Comparison of ENCODE assay signal across 8 mouse cellular contexts in the genomic region with DNA sequence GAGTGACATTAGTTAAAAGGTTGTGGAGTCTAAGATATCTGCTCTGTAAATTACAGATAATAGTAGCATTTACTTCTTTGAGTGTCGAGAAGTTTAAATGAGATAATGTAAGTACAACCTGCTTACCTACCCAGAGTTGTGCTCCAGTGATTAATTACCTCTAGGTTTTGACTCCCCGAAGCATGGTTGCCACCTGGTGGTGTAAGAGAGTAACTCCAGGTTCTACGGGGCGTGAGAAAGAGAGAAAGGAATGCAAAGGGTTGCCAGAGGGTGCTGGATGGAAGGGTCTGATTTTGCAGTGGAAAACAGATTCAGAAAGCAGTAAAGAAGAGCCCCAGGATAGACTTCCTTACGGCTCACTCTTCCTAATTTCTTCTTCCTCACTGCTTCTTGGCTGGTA.
A peak's percentile ranks its signal among the peaks of the same experiment; 100 is the strongest.
DNase-seq lines count a peak whose midpoint lies in the region; ATAC-seq and TF ChIP-seq lines count a peak whose summit lies in the region.

No protein-coding gene starts in this region.

- no peak overlapping the region for H3K27ac ChIP-seq in liver, adult 2 months (replicated peaks; ENCODE audit: insufficient read depth, low read depth, low read length)
- no peak overlapping the region for H3K27ac ChIP-seq in liver, embryonic 12.5 days

- no peak for ATAC-seq in liver, embryonic 12.5 days

- WGBS in liver, adult 2 months: 24% methylated on average over 5 of the region's 5 CpGs
- WGBS in liver, embryonic 12.5 days (ENCODE audit: insufficient replicate concordance): 28% methylated on average over 5 of the region's 5 CpGs

- H3K4me1 ChIP-seq in liver, adult 2 months (ENCODE audit: control insufficient read depth, insufficient read depth, low read length): no peaks in the 10 kb centered on the region
- no peaks in the 10 kb centered on the region for H3K4me1 ChIP-seq in liver, embryonic 12.5 days

- TF ChIP-seq POLR2A in liver, adult 2 months (IDR thresholded peaks at IDR 0.05; ENCODE audit: extremely low read depth, insufficient read depth, low read length): no peak

- peak; percentile 24; the same call in 1 of the 2 replicates for TF ChIP-seq CTCF in liver, adult 2 months (IDR thresholded peaks at IDR 0.05; ENCODE audit: low read depth, low read length)

- DNase-seq in adrenal gland, postnatal 10 days: peak; percentile 44
- DNase-seq in adrenal gland, postnatal 25 days: no peak
- DNase-seq in liver, adult 2 months (ENCODE audit: extremely low read depth, low read depth, low spot score): peak; percentile 17
- DNase-seq in adipocyte (ENCODE audit: low spot score): peak; percentile 14
- peak; percentile 51 to 62 for DNase-seq in frontal cortex, postnatal 36 days (ENCODE audit: low spot score in 2 of 2)
- peak; percentile 59 to 73 for DNase-seq in left cerebral cortex, postnatal 25 days (ENCODE audit: low spot score in 2 of 2)
- DNase-seq in thymus, postnatal 36 days: no peak

- no peak overlapping the region for H3K4me3 ChIP-seq in liver, adult 2 months (ENCODE audit: insufficient read depth, low read depth, low read length)
- H3K4me3 ChIP-seq in liver, embryonic 12.5 days: no peak overlapping the region

- H3K9me3 ChIP-seq in liver, embryonic 12.5 days (replicated peaks): no peaks in the 10 kb centered on the region

- no peaks in the 10 kb centered on the region for H3K27me3 ChIP-seq in liver, adult 2 months (ENCODE audit: control insufficient read depth, insufficient read depth, low read length)
- H3K27me3 ChIP-seq in liver, embryonic 12.5 days (replicated peaks): no peaks in the 10 kb centered on the region

- H3K9ac ChIP-seq in liver, adult 2 months (ENCODE audit: low read depth, low read length): no peak overlapping the region
- H3K9ac ChIP-seq in liver, embryonic 12.5 days: no peak overlapping the region

- no peaks in the 10 kb centered on the region for H3K79me2 ChIP-seq in liver, adult 2 months (ENCODE audit: control insufficient read depth, insufficient read depth, low read length)

- no peaks in the 10 kb centered on the region for H3K36me3 ChIP-seq in liver, adult 2 months (ENCODE audit: control insufficient read depth, insufficient read depth, low read length)
- no peaks in the 10 kb centered on the region for H3K36me3 ChIP-seq in liver, embryonic 12.5 days

- H3K4me2 ChIP-seq in liver, embryonic 12.5 days: no peak overlapping the region

- intact Hi-C loops in left cerebral cortex, postnatal 25 days (cut with DNase I): loop anchor here (1.0 to 5.0 kb wide), 4 partner anchors 78 to 401 kb away; partner anchors contain the start of gene Hs3st2

Comparison
In these comparisons a context has a peak if more than half of its experiments do, and no peak if none do; other contexts are left out.
1. DNase-seq: peak in adrenal gland, postnatal 10 days (single experiment), liver, adult 2 months (single experiment), adipocyte (single experiment), frontal cortex, postnatal 36 days (2 of 2) and left cerebral cortex, postnatal 25 days (2 of 2); none in adrenal gland, postnatal 25 days (single experiment) and thymus, postnatal 36 days (0 of 2).